Mouse (Mus musculus): ENCODE measurements around the gene Gps2.

DNA sequence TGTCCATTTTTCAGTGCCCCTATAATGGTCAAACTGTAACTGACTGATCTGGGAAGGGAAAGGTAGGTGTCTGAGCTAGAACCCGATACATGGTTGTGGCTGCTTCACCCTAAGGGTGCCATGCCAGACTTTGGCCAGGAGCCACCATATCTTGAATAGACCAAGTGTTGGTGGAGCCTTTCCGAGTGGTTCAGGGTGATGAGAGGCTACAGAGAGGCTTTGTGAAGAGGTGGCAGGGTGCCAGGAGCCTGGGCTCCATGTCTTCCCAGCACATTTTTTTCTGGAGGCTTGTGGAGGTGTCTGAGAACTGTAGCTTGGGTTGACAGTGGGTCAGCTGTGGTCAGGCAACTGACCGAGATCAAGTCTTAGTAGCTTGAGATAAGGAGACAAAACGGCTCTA, 22.2 kb upstream of the Gps2 start:
- TF ChIP-seq POLR2A (IDR thresholded peaks at IDR 0.05; ENCODE audit: borderline replicate concordance, extremely low read depth, insufficient read depth, insufficient read length, poor library complexity, severe bottlenecking): no peak
- TF ChIP-seq CTCF (IDR thresholded peaks at IDR 0.05; ENCODE audit: borderline replicate concordance, extremely low read depth, insufficient read depth, insufficient read length): no peak
